Mouse (Mus musculus) kidney, adult 2 months (tissue): Measurements from ENCODE around the gene Sh3bp4. TPM values are rescaled to one million over a fixed set of nuclear protein-coding genes. Genes with fewer than 3 reads are reported as not detected.

Source experiments
- DNase-seq: peaks from one replicate; pipeline ENCODE4 v3.0.0; 2021
- H3K27ac ChIP-seq: fragments of 200-500 bp; 2 replicates; pipeline ENCODE4 v1.5.1; 2012; ENCODE audit warnings: low read depth, low read length, control low read depth, inconsistent platforms; ENCODE audit not compliant: insufficient read depth
- H3K27me3 ChIP-seq: fragments of 200-500 bp; replicated peaks from 2 replicates; pipeline ENCODE4 v1.6.1; 2012; ENCODE audit warnings: mild to moderate bottlenecking, moderate library complexity, low read length, inconsistent platforms; ENCODE audit not compliant: control insufficient read depth, insufficient read depth
- H3K36me3 ChIP-seq: fragments of 200-500 bp; 2 replicates; pipeline ENCODE4 v1.6.1; 2012; ENCODE audit warnings: mild to moderate bottlenecking, moderate library complexity, low read length, inconsistent platforms; ENCODE audit not compliant: control insufficient read depth, insufficient read depth
- H3K4me1 ChIP-seq: fragments of 200-500 bp; 2 replicates; pipeline ENCODE4 v1.6.1; 2011; ENCODE audit warnings: low read length; ENCODE audit not compliant: control insufficient read depth, insufficient read depth
- H3K4me3 ChIP-seq: fragments of 200-500 bp; 2 replicates; pipeline ENCODE4 v1.5.1; 2011; ENCODE audit warnings: mild to moderate bottlenecking, low read depth, low read length, control low read depth; ENCODE audit not compliant: insufficient read depth
- CTCF ChIP-seq: fragments of 200-500 bp; conservative IDR thresholded peaks from 2 replicates; pipeline ENCODE4 v1.5.1; 2011; ENCODE audit warnings: low read depth, mild to moderate bottlenecking, control low read depth, low read length, moderate library complexity, mixed read lengths; ENCODE audit not compliant: insufficient read depth, insufficient read length
- POLR2A ChIP-seq: fragments of 200-500 bp; IDR thresholded peaks from one replicate; pipeline ENCODE4 v1.6.1; 2011; ENCODE audit warnings: low read depth, low read length, control low read depth
- WGBS: fragments of 180-500 bp; shearing (Covaris S2); methylation state at CpG from one replicate; pipeline ENCODE4 v1.1.7; 2018; 5-methylcytosine and 5-hydroxymethylcytosine counted together
- polyA plus RNA-seq: library from polyadenylated mRNA; depleted of rRNA; stranded (reverse); fragments of >200 nt; gene quantifications from 2 replicates; pipeline ENCODE4 v1.2.3, GENCODE M21; 2012

Gene Sh3bp4
- polyA plus RNA-seq, 1 experiment = 14.8 TPM

GRCm38 (mm10) chr1:89153203-89153602, 83.0 kb downstream of the Sh3bp4 start:
- Histone ChIP-seq H3K4me1 (peaks cover 22% of the 10 kb centered on the region; the same call in 1 of the 2 replicates), H3K27ac (peak overlapping the region; percentile 87), H3K36me3 (no peaks in the 10 kb centered on the region), H3K27me3 (no peaks in the 10 kb centered on the region), H3K4me3 (no peak overlapping the region)
- TF ChIP-seq POLR2A (no peak), CTCF (no peak)
- DNase-seq = no peak
- whole genome bisulfite sequencing = 81% methylated on average over 6 of the region's 6 CpGs

DNA sequence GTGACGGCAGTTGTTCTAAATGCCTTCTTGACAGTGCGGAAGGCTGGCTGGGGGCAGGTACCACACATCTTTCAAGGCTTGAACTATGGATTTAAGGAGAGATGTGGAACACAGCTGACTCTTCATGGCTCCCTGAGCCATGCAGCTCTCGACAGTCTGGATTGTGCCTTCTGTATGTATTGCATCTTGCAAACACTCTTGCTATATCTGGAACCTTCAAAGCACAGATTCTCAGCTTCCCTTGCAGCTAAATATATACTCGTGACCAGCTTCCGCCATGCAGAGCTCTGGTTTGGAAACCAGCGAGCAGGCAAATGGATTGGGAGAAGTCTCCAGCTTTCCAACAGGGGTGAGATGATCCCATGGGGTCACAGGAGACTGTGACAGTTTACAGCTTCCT, 93.3 kb downstream of the Sh3bp4 start:
- Histone ChIP-seq H3K27ac (no peak overlapping the region), H3K4me3 (no peak overlapping the region), H3K27me3 (no peaks in the 10 kb centered on the region), H3K36me3 (no peaks in the 10 kb centered on the region), H3K4me1 (no peaks in the 10 kb centered on the region)
- no peak for DNase-seq
- WGBS = 94% methylated on average over 6 of the region's 6 CpGs
- TF ChIP-seq CTCF = no peak
- TF ChIP-seq POLR2A = no peak

DNA sequence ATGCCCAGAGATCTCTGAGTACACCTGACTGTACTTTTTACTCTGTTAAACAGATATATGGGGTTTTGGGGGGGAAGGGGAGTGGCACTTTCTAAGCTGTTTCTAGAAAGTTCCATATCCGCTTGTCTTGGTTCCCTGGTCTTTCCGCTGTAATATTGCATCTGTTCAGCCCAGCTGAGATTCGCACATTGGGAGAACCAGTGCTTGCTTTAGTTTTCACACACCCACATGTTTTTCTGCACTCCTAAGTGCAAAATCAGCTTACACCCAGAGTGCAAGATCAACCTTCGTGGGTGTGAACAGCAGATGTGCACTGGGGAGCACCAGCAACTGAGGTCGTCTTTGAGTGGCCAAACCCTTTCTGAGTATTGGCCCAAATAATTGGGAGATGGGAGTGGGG, 94.1 kb downstream of the Sh3bp4 start:
- 68% methylated on average over 5 of the region's 5 CpGs for WGBS
- no peaks in the 10 kb centered on the region for H3K27me3 ChIP-seq
- no peak overlapping the region for H3K4me3 ChIP-seq
- H3K27ac ChIP-seq = no peak overlapping the region
- DNase-seq = no peak
- TF ChIP-seq CTCF = no peak
- no peak for TF ChIP-seq POLR2A
- H3K4me1 ChIP-seq = no peaks in the 10 kb centered on the region
- H3K36me3 ChIP-seq = no peaks in the 10 kb centered on the region

DNA sequence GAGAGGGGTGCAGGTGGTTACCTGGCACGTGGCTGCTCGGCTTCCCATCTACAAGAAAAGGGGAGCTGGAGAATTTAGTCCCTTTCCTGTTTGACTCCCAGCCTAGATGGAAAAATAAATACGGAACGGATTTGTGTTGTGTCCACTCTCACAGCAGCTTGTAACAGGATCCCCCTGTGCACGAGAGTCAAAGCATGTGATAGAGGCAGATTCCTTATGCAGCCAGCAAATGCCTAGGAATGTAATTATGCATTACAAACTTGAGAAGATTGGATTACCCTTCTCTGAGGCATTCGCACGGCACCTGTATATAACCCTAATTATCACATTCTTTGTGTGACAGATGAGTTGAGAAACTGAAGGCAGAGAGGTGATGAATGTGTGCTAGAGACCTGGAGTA, 94.5 kb downstream of the Sh3bp4 start:
- DNase-seq = no peak
- no peaks in the 10 kb centered on the region for H3K36me3 ChIP-seq
- no peak overlapping the region for H3K27ac ChIP-seq
- WGBS = 30% methylated on average over 7 of the region's 7 CpGs
- H3K4me3 ChIP-seq = no peak overlapping the region
- H3K27me3 ChIP-seq = no peaks in the 10 kb centered on the region
- H3K4me1 ChIP-seq = no peaks in the 10 kb centered on the region
- TF ChIP-seq POLR2A (no peak), CTCF (no peak)

DNA sequence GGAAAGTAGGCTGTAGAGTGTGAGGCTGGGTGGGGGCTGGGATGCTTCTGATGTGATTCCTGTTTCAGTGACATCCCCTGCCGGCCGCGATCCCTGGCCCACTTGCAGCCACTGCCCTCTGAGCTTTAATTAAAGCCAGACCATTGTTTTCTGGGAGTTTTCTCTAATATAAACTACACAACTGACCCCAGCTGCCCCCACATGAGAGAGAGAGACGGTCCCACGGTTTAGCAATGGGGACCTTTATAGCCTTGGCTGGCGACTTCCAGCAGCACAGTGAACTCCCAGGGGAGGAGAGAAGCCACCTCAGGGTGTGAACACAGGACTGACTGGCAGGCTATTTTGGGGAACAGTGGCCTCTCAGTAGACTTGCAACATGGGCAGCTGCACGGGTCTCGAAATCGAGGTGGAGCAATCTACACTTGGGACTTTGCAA, 96.6 kb downstream of the Sh3bp4 start:
- DNase-seq = no peak

GRCm38 (mm10) chr1:89171275-89171767, 101.1 kb downstream of the Sh3bp4 start:
- 83% methylated on average over 8 of the region's 8 CpGs for WGBS
- no peak for DNase-seq
- no peaks in the 10 kb centered on the region for H3K4me1 ChIP-seq
- H3K27ac ChIP-seq = no peak overlapping the region
- H3K27me3 ChIP-seq = no peaks in the 10 kb centered on the region
- H3K4me3 ChIP-seq = no peak overlapping the region
- H3K36me3 ChIP-seq = no peaks in the 10 kb centered on the region
- TF ChIP-seq POLR2A (no peak), CTCF (no peak)

More for the DNA sequence above, 96.6 kb downstream of the Sh3bp4 start:
- Histone ChIP-seq H3K4me3 (no peak overlapping the region), H3K27ac (no peak overlapping the region), H3K36me3 (no peaks in the 10 kb centered on the region), H3K4me1 (no peaks in the 10 kb centered on the region), H3K27me3 (no peaks in the 10 kb centered on the region)
- no peak for TF ChIP-seq POLR2A
- no peak for TF ChIP-seq CTCF
- WGBS = 54% methylated on average over 9 of the region's 9 CpGs

GRCm38 (mm10) chr1:89174621-89175020, 104.4 kb downstream of the Sh3bp4 start:
- H3K4me3 ChIP-seq = no peak overlapping the region
- H3K36me3 ChIP-seq = no peaks in the 10 kb centered on the region
- WGBS = 62% methylated on average over 7 of the region's 7 CpGs
- TF ChIP-seq CTCF = no peak
- TF ChIP-seq POLR2A = no peak
- no peaks in the 10 kb centered on the region for H3K4me1 ChIP-seq
- no peak for DNase-seq
- H3K27me3 ChIP-seq = no peaks in the 10 kb centered on the region
- no peak overlapping the region for H3K27ac ChIP-seq
